Mouse (Mus musculus) hindlimb bud, embryonic 11.5 days (tissue): ENCODE results near the gene Gpc6.

Source experiments
- DNase-seq: peaks from one replicate; pipeline ENCODE4 v3.0.0-alpha.2; 2012; ENCODE audit warnings: low read depth, low spot score; ENCODE audit errors: extremely low spot score

Gpc6 gene

DNA sequence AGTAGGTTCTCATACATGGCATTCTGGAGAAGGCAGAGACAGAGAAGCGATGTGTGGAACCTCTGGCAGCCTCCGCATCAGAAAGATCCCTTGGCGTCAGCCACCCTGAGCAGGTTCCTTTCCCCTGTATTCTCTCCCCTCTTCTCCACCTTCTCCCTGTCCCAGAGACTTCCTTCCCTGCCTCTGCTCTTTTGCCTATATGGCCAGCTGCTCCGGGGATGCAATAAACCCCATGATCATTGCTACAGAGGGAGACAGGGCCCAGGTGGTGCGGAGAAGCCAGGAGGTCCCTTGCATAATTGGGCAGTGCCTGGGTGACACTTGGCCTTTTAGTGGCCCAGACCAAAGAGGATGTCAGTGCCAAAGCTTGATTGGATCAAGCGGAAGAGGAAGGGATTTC, 910.4 kb downstream of the Gpc6 start:
- no peak for DNase-seq

DNA sequence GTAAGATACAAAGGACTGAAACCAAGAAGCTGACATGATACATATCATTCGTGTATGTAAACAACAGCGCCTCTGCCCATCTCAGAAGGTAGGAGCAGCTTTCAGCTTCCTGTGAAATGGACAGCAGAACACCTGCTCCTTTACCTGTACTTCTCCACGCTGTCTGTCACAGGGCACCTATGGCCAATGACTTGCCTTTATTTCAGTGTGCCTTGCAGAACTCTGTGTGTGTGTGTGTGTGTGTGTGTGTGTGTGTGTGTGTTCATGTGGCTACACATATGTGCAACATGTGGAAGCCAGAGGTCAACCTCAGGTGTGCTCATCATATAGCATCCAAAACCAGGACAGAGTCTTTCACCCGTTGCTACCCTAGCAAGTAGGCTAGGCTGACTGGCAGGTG, 911.9 kb downstream of the Gpc6 start:
- no peak for DNase-seq

DNA sequence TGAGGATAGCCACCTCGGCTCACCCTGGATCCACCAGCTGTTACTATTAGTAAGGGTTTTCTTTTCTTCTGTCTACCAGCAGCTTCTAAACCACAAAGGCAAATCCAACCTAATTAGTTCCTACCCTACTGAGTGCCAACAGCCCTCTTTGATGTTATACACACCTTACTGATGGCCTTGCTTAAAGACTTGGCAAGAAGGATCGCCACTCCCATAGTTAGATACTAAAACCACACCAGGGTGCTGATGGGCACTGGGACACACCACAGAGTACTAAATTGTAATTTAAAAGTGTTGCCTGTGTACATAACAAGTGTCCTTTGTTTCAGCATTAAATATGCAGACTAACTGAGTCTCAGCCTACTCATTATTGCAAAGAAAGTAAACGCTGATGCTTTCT, 912.6 kb downstream of the Gpc6 start:
- no peak for DNase-seq

DNA sequence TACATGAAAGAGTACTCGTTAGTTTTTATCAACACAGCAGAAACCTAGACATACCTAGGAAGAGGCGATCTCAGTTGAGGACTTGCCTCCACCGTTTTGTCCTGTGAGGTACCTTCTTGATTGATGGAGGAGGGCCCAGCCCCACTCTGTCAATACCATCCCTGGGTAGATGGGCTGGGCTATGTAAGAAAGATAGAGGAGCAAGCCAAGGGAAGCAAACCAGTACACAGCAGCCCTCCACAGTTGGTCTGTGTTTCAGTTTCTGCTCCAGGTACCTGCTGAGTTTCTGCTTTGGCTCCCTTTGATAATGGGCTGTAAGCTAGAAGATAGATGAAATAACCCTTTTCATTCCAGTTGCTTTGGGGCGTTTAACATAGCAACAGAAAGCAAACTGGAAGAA, 916.1 kb downstream of the Gpc6 start:
- DNase-seq, result no peak

DNA sequence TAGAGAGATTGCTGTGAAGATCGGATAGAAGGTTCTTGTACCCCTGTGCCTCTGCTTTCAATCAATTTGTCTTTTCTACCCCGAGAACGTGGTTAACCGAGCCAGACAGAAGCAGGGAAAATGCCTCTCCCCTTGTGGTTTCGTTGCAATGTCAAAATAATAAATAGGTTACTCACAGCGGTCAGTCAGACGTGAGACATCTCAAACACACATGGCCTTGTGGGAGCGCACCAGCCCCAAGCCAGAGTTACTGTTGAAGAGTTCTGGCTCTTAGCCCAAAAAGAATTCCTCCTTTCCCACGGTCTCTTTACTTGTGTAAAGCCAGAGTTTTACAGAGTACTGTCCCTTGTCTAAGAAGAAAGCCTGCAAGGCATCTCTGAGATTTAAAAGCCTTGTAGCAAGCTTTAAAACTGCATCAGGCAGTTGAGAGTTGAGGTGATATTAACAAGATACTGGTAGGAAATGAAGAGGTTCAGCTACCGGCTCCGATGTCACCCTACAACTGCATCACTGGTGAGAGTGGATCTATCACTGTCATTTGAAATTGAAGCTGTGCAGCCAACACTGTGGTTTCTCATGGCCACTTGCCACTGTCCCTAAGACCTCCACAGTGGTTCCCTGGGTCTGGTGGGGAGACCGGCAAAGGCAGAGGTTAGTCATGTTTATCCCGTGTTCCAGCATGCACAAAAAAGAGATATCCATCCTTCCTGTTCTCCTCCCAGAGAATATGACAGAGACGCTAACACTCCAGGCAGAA, 916.9 kb downstream of the Gpc6 start:
- no peak for DNase-seq

DNA sequence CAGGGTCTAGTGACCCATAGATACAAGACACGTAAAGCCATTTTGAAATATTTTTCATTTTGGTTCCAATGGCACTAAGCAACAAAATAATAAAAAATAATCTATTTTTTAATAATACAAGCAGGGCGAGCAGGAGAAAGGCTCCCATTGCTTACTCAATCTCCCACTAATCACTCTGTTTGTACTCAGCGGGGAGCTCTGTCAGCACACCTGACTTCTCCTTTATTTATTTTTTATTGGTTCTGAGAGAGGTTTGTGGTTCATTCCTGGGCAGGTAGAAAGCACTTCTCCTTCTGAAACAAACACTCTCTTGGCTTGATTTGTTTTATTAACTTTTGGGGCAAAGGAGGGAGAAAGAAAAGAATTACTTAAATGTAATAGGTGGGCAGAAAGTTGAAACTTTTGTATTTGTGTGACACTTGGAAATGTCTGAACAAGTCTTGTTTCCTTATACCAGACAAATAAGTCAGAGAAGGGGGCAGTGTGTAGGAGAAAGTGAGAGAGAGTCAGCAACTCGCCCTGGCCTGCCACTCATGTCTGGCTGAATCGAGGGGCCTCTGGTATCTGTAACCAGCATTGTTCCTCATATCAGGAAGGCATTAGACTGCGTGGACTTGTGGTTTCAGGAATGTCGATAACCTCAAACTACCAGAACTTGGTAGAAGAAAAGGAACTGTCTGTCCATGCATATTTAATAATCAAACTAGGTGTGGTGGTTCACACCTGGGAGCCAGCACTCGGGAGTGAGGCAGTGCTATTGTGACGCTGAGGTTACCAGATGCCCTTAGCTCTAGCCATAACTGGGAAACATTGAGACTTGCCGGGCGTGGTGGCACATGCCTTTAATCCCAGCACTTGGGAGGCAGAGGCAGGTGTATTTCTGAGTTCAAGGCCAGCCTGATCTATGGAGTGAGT, 924.7 kb downstream of the Gpc6 start:
- no peak for DNase-seq

DNA sequence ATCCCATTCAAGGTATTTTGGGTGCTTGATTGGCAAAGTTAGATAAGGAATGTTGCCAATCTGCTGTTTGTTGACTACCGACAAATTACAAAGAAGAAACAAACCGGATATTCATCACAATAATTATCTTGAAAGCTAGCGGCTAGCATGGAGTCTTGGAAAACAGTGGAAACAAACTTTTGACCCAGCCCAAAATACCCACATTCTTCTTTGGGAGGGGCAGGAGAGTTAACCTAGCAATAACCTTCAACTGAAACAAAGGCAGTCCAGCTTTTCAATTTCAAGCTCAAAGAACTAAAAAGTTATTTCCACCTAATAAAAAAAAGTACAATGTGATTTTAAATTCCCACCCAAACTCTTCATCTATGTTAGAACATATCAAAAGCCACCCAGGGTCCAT, 927.2 kb downstream of the Gpc6 start:
- DNase-seq, result no peak

- no peak for DNase-seq
Measured at GRCm38 (mm10) chr14:117852842-117853241, 927.7 kb downstream of the Gpc6 start.

DNA sequence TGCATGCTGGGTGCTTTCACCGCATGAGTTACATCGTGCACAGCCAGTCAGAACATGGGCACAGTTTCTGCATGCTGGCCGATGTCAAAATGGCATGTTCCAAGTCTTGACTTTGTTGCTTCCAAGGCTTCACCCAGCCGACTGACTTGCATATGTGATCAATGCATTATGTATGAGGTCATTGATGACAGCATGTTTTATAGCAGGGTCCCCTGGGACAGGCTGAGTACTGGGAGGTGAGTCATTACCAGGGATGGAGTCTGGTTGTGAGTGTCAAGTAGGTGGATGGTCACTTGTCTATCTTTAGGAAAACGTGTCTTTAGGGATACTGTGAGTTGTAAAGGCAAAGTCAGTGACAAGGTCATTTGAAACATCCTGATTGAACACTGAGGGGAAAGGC, 929.4 kb downstream of the Gpc6 start:
- DNase-seq, result no peak

- DNase-seq, result no peak
Measured at GRCm38 (mm10) chr14:117871268-117871667, 946.2 kb downstream of the Gpc6 start.

DNA sequence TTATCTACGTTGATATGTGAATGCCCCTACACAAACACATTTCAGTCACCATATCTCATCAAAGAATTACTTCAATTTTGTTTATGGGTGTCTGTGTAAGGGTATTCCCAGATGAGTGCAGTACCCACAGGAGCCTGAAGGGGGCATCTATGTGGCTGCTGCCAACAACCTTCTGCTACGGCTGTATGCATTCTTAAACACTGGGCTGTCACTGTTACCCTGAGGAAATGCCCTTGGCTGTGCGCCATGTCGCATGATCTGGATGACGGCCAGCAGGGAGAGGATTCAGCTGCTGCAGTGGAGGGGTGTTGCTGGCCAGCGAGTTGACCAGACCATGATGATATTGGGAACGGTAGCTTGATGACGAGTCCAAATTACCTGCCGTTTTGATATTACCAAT, 954.2 kb downstream of the Gpc6 start:
- DNase-seq, result no peak

DNA sequence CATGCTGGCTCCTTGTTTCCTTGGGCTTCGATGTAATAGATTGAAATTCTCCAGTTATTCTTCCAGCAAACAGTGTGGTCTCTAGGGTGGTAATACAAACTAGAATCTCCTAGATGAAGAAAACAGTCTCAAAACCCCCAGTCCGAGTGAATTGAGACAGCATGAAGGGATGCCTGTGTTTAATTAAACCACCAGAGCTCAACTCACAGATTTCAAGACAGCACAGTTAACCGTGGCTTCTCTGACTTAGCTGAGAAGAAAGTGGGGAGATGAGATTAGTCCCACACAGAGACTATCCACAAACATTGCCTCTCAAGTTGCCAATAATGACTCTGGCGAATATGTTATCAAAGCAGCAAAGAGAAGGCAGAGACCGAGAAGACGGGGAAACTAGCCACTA, 956.0 kb downstream of the Gpc6 start:
- no peak for DNase-seq

GRCm38 (mm10) chr14:117882222-117882621, 957.1 kb downstream of the Gpc6 start:
- no peak for DNase-seq

- DNase-seq, result no peak
Measured at GRCm38 (mm10) chr14:117889653-117890052, 964.5 kb downstream of the Gpc6 start.

- DNase-seq, result no peak
Measured at GRCm38 (mm10) chr14:117891426-117891825, 966.3 kb downstream of the Gpc6 start.

- no peak for DNase-seq
Measured at GRCm38 (mm10) chr14:117892026-117892425, 966.9 kb downstream of the Gpc6 start.

- no peak for DNase-seq
Measured at GRCm38 (mm10) chr14:117894869-117895538, 969.9 kb downstream of the Gpc6 start.

- DNase-seq, result no peak
Measured at GRCm38 (mm10) chr14:117895539-117895912, 970.4 kb downstream of the Gpc6 start.

DNA sequence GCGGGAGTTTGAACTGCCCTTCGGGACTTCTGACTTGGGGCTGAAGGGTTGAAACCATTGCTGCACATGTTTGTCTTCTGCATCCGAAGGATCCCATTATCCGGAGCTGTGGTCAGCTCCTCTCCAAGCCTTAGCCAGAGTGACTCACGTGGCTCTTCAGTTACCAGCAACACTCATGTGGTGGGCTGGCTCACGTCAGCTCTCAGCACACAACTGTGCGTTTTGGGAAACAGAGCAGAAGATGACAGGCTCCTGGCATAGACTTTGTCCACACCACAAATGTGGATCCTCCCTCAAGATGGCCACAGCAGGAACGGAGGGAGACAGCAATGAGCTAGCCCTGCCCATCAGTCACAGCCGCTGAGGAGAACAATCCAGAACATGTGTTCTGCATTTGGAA, 979.2 kb downstream of the Gpc6 start:
- no peak for DNase-seq

DNA sequence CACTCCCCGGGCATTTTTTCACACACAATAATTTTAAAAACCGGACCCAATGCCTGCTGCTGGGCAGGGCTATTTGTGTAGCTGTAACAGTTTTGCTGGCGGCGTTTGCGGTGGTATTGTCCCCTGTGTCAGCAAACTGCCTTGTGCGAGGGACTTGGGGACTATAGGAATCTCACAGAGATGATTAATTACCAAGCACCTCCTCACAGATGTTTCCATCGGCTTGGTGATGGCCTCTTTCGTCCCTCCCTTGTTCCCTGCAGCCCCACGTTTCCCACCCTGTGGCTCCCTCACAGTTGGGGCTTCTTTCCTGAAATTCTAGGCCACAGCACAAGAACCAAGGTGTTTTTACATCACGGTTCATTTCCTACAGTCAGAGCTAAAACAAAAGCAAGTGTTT, 980.6 kb downstream of the Gpc6 start:
- no peak for DNase-seq

DNA sequence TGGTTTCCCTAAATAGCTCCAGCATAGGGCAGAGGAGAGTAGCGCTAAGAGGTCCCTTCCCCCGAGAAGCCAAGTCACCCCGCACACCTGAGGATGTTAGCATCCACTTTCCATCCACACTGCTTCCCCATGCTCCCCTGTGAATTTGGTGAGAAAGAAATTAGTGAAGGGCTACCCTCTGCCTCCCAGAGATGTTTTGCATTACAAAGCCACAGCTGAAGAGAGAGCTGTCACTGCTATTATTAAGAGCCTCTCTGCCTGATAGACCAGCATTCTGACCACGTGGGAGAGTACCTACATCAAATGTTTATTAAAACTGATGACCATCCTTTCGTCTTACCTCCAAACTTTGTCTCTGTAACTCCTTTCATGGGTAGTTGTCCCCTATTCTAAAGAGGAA, 981.2 kb downstream of the Gpc6 start:
- DNase-seq, result no peak
